Mouse (Mus musculus) bone marrow macrophage, adult 2 months (primary cell): ENCODE data around the gene Tent5c.

ENCODE experiments used
- CTCF ChIP-seq: IDR thresholded peaks from 2 replicates; pipeline ENCODE4 v1.5.1; 2012; ENCODE audit warnings: low read depth, mild to moderate bottlenecking, low read length, moderate library complexity
- POLR2A ChIP-seq: IDR thresholded peaks from 2 replicates; pipeline ENCODE4 v1.6.1; 2012; ENCODE audit warnings: mild to moderate bottlenecking, low read depth, low read length, borderline replicate concordance

DNA sequence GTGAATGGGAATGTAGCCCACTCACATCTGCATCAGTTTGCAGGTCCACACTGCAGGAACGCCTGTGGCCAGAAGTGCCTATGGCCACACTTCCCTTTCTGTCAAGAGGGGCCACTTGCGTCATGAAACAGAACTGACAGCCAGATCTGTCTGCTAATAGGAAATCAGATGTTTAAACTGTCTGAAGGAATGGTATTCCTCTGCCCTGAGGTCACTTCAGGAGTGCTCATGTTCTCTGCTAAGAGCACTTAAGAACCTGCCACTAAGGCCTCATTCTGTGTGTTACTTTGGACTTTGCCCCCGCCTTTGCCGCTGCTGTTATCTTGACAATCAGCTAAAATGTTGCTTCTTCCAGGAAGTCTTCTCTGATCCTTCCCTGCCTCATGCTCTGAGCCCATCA lies 48.4 kb downstream of the Tent5c start:
- TF ChIP-seq POLR2A, result no peak
- no peak for TF ChIP-seq CTCF
